Mouse (Mus musculus) midbrain, embryonic 14.5 days (tissue): ENCODE measurements around the gene Ddx39. TPM values are rescaled to one million over a fixed set of nuclear protein-coding genes. Genes with fewer than 3 reads are reported as not detected.

Experiments
- ATAC-seq: fragments of 200-750 bp; cut with Nextera tagmentation; 2 replicates; pipeline ENCODE4 v1.8.0; 2017; ENCODE audit warnings: moderate number of reproducible peaks, moderate library complexity; ENCODE audit not compliant: low FRiP score, low TSS enrichment
- DNase-seq: peaks from one replicate; pipeline ENCODE4 v3.0.0-alpha.2; 2015
- H3K27ac ChIP-seq: fragments of 300-500 bp; sonication (generic); replicated peaks from 2 replicates; pipeline ENCODE4 v1.5.1; 2014; ENCODE audit warnings: mild to moderate bottlenecking, low read depth, low read length, moderate library complexity
- H3K27me3 ChIP-seq: fragments of 300-500 bp; sonication (generic); 2 replicates; pipeline ENCODE4 v1.6.1; 2014; ENCODE audit warnings: low read length, control low read depth, mixed read lengths; ENCODE audit not compliant: control insufficient read depth, insufficient read depth
- H3K36me3 ChIP-seq: fragments of 300-500 bp; sonication (generic); 2 replicates; pipeline ENCODE4 v1.6.1; 2014; ENCODE audit warnings: low read length, control low read depth; ENCODE audit not compliant: control insufficient read depth, insufficient read depth
- H3K4me1 ChIP-seq: fragments of 300-500 bp; sonication (generic); 2 replicates; pipeline ENCODE4 v1.6.1; 2014; ENCODE audit warnings: mild to moderate bottlenecking, antibody characterized with exemption, low read length, control low read depth; ENCODE audit not compliant: control insufficient read depth, insufficient read depth
- H3K4me2 ChIP-seq: fragments of 300-500 bp; sonication (generic); 2 replicates; pipeline ENCODE4 v1.6.1; 2014; ENCODE audit warnings: mild to moderate bottlenecking, low read length, moderate library complexity
- H3K4me3 ChIP-seq: fragments of 300-500 bp; sonication (generic); replicated peaks from 2 replicates; pipeline ENCODE4 v1.5.1; 2014; ENCODE audit warnings: low read depth, low read length
- H3K9ac ChIP-seq: fragments of 300-500 bp; sonication (generic); replicated peaks from 2 replicates; pipeline ENCODE4 v1.6.1; 2014; ENCODE audit warnings: mild to moderate bottlenecking, low read length, moderate library complexity
- H3K9me3 ChIP-seq: fragments of 300-500 bp; sonication (generic); 2 replicates; pipeline ENCODE4 v1.6.1; 2016; ENCODE audit warnings: low read length, control low read depth, mixed read lengths; ENCODE audit not compliant: control insufficient read depth
- WGBS: fragments of 180-500 bp; shearing (Covaris S2); extraction: QIAGEN DNeasy Blood & Tissue Kit; methylation state at CpG from one replicate; pipeline ENCODE4 v1.1.7; 2014; 5-methylcytosine and 5-hydroxymethylcytosine counted together
- polyA plus RNA-seq: library from polyadenylated mRNA; unstranded; fragments of >200 nt; fragmentation: Nextera tagmentation; extraction: Ambion mirVana; gene quantifications from 2 replicates; pipeline ENCODE4 v1.2.1, GENCODE M21; 2014

Gene Ddx39
- polyA plus RNA-seq: 109 and 113 TPM in 2 replicates

DNA sequence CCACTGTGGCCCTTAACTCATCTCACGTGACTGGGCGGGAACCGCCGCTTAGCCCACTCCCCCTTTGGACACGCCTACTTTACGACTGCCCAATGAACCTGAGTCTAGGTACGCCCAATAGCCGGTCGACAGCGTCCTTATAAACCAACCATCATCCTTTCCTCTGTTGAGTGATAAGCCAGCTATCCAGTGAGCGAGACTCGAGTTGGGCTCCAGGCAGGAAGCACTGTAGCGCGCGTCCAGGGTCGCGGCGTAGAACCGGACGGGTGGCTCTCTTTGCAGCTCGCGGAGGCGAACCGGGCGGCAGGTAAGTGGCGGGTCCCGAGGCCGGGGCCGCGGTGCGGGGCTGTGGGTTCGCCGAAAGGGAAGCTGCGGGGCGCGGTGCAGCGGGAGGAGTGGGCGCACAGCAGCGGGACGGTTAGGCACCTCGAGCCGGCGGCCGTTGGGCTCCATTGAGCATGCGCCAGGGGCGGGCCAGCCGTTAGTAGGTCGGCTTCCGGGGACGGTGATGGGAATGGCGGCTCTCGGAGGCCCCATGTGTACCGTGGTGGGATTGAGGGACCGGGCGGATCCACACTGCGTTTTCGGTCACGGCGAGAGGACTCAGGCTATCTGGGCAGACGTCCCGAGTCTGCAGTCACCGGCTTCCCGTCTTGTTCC is at the start of gene Ddx39:
Ddx39 (plus strand) TSS at position 147 of the 660 bp plus-strand sequence.
- DNase-seq: peak; percentile 97
- ATAC-seq: peak; percentile 99
- peaks cover 13% of the 10 kb centered on the region for H3K4me1 ChIP-seq
- H3K36me3 ChIP-seq: peaks cover 3% of the 10 kb centered on the region
- peak within 1 kb of the TSS; percentile 96 for H3K4me2 ChIP-seq
- no peaks in the 10 kb centered on the region for H3K9me3 ChIP-seq
- no peaks in the 10 kb centered on the region for H3K27me3 ChIP-seq
- peak within 1 kb of the TSS; percentile 85 for H3K4me3 ChIP-seq
- peak within 1 kb of the TSS; percentile 92 for H3K27ac ChIP-seq
- WGBS: under 1% methylated on average over 63 of the region's 63 CpGs
- peak within 1 kb of the TSS; percentile 79 for H3K9ac ChIP-seq

DNA sequence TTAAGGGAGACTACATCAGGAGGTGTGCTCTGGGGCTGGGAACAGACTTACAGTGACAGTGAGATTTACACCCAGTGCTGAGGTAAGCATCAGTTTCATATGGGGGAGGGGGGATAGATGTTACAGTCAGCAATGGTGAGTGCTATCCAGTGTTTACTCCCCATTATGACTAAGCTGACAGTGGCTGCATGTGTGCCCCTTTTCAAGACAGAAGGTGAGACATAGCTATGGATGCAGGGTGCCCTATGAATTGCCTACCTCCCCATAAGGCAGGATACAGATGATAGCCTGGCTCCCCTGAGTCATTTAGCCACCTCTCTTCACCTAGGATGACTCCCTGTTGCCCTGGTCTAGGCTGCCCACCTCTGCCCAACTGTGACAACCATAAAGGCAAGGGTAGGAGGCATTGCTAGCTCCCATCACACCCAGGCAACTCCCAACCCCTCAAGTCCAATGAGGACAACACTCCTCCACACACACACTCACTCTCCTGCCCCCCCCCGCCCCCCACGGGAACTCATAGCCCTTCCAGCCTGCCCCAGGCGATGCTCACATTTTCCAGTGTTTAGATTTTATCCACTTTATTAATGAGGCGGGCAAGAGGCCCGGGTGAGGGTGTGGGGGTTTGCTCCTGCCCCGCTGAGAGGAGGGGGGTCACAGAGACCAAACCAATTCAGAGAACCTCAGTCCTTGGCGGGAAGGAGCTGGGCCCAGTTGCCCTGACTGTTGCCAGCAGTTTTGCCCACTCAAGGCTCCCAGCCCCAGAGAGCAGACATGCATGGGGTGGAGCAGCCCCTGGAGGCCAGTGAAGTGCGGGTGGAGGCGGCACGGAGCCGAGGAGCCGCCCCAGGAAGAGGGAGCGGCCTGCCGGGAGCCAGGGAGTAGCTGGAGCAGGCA is 48.8 kb upstream of the Ddx39 start, which contains the start of gene Ptger1:
Ptger1 (plus strand) TSS at position 710 of the 897 bp plus-strand sequence.
- H3K4me3 ChIP-seq: no peak within 1 kb of the TSS
- 39% methylated on average over 14 of the region's 14 CpGs for WGBS
- peaks cover 29% of the 10 kb centered on the region for H3K4me1 ChIP-seq
- H3K36me3 ChIP-seq: peaks cover 31% of the 10 kb centered on the region
- DNase-seq: peak; percentile 23
- H3K9ac ChIP-seq: no peak within 1 kb of the TSS; the same call in 1 of the 2 replicates
- ATAC-seq: no peak
- H3K27ac ChIP-seq: no peak within 1 kb of the TSS
- H3K4me2 ChIP-seq: no peak within 1 kb of the TSS
- no peaks in the 10 kb centered on the region for H3K9me3 ChIP-seq
- no peaks in the 10 kb centered on the region for H3K27me3 ChIP-seq

DNA sequence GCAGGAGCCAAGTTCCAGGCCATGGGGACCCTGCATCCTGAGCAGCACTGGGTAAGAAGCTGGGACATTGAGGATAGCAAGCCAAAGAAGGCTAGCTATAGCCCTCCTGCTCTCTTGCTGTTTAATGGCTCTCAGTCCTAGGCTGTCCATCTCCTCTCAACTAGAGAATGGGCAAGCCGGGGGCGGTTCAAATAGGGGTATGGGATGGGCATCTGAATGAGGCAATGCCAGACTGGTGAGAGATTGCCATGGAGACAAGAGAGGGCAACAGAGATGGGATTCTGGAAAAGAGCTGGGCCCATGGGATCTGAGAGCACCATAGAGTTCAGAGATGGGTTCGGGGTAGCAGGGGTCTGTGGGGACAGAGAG is 48.1 kb upstream of the Ddx39 start:
- Histone ChIP-seq H3K4me2 (no peak overlapping the region), H3K4me1 (peaks cover 27% of the 10 kb centered on the region), H3K27me3 (no peaks in the 10 kb centered on the region), H3K9me3 (no peaks in the 10 kb centered on the region), H3K9ac (no peak overlapping the region; the same call in 1 of the 2 replicates), H3K36me3 (peaks cover 37% of the 10 kb centered on the region), H3K4me3 (no peak overlapping the region), H3K27ac (no peak overlapping the region)
- 92% methylated on average over 3 of the region's 3 CpGs for WGBS
- peak; percentile 12 for DNase-seq
- no peak for ATAC-seq

DNA sequence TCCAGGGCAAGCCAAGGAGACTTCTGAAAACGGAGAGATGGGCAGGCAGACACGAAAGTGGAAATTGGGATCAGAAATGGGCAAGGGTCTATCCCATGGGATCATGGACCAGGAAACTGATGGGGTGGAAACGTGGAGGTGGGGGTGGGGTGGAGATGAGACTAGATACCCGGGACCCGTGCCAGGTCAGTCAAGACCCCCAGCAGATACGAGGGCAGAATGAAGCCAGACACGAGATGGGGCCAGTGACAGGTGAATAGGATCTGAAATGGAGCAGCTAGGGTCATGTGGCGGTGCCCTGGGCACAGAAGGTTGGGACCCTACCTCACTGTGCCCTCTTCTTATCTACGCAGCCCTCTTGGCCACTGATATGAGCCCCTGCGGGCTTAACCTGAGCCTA is 47.5 kb upstream of the Ddx39 start:
- DNase-seq (no peak), ATAC-seq (peak; percentile 4; the same call in 1 of the 2 replicates)
- no peak overlapping the region; the same call in 1 of the 2 replicates for H3K4me3 ChIP-seq
- peak overlapping the region; percentile 55; the same call in 1 of the 2 replicates for H3K9ac ChIP-seq
- no peaks in the 10 kb centered on the region for H3K9me3 ChIP-seq
- H3K4me1 ChIP-seq: peaks cover 23% of the 10 kb centered on the region
- no peaks in the 10 kb centered on the region for H3K27me3 ChIP-seq
- H3K4me2 ChIP-seq: peak overlapping the region; percentile 67
- H3K36me3 ChIP-seq: peaks cover 44% of the 10 kb centered on the region
- 79% methylated on average over 10 of the region's 10 CpGs for WGBS
- H3K27ac ChIP-seq: no peak overlapping the region

DNA sequence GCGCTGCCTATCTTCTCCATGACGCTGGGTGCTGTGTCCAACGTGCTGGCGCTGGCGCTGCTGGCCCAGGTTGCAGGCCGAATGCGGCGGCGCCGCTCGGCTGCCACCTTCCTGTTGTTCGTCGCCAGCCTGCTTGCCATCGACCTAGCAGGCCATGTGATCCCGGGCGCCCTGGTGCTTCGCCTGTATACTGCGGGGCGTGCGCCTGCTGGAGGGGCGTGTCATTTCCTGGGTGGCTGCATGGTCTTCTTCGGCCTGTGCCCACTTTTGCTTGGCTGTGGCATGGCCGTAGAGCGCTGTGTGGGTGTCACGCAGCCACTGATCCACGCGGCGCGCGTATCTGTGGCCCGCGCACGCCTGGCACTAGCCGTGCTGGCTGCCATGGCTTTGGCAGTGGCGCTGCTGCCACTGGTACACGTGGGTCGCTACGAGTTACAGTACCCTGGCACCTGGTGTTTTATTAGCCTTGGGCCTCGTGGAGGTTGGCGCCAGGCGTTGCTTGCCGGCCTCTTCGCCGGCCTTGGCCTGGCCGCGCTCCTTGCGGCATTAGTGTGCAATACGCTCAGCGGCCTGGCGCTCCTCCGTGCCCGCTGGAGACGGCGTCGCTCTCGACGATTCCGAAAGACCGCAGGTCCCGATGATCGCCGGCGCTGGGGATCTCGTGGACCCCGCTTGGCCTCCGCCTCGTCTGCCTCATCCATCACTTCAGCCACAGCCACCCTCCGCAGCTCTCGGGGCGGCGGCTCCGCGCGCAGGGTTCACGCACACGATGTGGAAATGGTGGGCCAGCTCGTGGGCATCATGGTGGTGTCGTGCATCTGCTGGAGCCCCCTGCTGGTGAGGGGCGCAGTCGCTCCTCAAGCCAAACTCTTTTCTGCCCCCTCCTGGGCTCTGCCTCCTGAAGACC is 46.7 kb upstream of the Ddx39 start:
- no peaks in the 10 kb centered on the region for H3K27me3 ChIP-seq
- H3K9ac ChIP-seq: peak overlapping the region; percentile 55
- peaks cover 23% of the 10 kb centered on the region for H3K4me1 ChIP-seq
- peaks cover 51% of the 10 kb centered on the region for H3K36me3 ChIP-seq
- whole genome bisulfite sequencing: 19% methylated on average over 80 of the region's 80 CpGs
- no peaks in the 10 kb centered on the region for H3K9me3 ChIP-seq
- H3K4me3 ChIP-seq: peak overlapping the region; percentile 34
- H3K4me2 ChIP-seq: peak overlapping the region; percentile 67
- ATAC-seq: peak; percentile 62
- DNase-seq: peak; percentile 90
- H3K27ac ChIP-seq: peak overlapping the region; percentile 41; the same call in 1 of the 2 replicates

DNA sequence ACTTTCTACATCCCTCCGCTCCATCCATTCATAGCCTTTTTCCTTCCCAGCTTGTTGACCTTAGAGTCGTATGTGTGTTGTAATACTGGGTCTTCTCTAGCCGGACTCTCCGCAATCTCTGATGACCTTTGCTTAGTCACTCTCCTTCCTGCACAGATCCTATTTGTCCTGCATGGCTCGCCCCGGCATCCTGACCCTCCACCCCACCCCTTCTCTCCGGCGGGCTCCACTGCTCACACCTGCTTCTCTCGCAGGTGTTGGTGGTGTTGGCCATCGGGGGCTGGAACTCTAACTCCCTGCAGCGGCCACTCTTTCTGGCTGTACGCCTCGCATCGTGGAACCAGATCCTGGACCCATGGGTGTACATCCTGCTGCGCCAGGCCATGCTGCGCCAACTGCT is 46.0 kb upstream of the Ddx39 start:
- ATAC-seq: no peak
- Histone ChIP-seq H3K4me1 (peaks cover 23% of the 10 kb centered on the region), H3K4me3 (no peak overlapping the region), H3K9me3 (no peaks in the 10 kb centered on the region), H3K36me3 (peaks cover 52% of the 10 kb centered on the region), H3K4me2 (peak overlapping the region; percentile 67), H3K27ac (no peak overlapping the region), H3K9ac (no peak overlapping the region; the same call in 1 of the 2 replicates), H3K27me3 (no peaks in the 10 kb centered on the region)
- DNase-seq: no peak
- 80% methylated on average over 16 of the region's 16 CpGs for WGBS

DNA sequence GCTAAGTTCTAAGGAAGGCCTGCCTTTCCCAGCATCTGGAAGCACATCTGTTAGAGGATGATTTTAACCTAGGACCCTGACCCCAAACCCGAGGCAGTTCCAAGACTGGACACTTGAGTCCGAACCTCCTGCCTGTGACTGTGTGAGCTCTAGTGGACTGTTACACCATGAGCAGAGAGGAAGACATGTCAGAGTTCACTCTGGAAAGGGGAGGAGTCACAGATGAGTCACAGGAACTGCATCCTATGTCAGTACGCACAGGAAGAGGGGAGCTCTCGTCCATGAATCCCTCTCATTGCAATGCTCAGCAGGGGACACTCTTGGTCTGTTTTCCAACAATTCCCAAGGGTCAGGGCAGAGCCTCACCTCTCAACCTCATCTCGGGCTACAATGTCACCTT is 42.0 kb upstream of the Ddx39 start:
- Histone ChIP-seq H3K27ac (no peak overlapping the region), H3K9me3 (no peaks in the 10 kb centered on the region), H3K4me1 (peaks cover 9% of the 10 kb centered on the region), H3K36me3 (peaks cover 68% of the 10 kb centered on the region), H3K9ac (no peak overlapping the region), H3K4me2 (no peak overlapping the region), H3K4me3 (no peak overlapping the region), H3K27me3 (no peaks in the 10 kb centered on the region)
- ATAC-seq: no peak
- WGBS: 73% methylated on average over 5 of the region's 5 CpGs
- DNase-seq: no peak

DNA sequence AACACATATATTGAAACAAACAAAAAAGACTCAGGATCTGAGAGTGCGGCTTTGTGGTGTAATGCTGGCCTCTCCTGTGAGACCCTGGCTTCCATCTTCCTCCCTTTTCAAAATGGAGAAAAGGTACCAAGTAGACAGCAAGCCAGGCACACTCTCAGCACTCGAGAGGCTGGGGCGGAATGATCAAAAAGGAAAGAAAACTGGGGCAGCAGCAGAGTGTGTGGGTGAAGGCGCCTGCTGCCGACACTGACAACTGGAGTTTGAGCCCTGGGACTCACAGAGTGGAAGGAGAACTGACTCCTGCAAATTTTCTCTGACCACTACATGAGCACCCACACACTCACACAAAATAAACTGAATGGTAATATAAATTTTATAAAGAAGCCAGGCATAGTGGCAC is 40.5 kb upstream of the Ddx39 start:
- ATAC-seq (no peak), DNase-seq (no peak)
- Histone ChIP-seq H3K4me3 (no peak overlapping the region), H3K9ac (no peak overlapping the region), H3K9me3 (no peaks in the 10 kb centered on the region), H3K4me1 (no peaks in the 10 kb centered on the region), H3K27me3 (no peaks in the 10 kb centered on the region), H3K27ac (no peak overlapping the region), H3K4me2 (no peak overlapping the region), H3K36me3 (peaks cover 79% of the 10 kb centered on the region)
- WGBS: 92% methylated on average over 5 of the region's 5 CpGs
